Mouse (Mus musculus): ENCODE measurements at regions not wholly inside any gene's neighbourhood (a gene's known extent, or its start where the extent isn't known, plus 50 kb on each side); places are given as distances from the start of the nearest gene placed in this dataset.
A peak's percentile ranks its signal among the peaks of the same experiment; 100 is the strongest.

DNA sequence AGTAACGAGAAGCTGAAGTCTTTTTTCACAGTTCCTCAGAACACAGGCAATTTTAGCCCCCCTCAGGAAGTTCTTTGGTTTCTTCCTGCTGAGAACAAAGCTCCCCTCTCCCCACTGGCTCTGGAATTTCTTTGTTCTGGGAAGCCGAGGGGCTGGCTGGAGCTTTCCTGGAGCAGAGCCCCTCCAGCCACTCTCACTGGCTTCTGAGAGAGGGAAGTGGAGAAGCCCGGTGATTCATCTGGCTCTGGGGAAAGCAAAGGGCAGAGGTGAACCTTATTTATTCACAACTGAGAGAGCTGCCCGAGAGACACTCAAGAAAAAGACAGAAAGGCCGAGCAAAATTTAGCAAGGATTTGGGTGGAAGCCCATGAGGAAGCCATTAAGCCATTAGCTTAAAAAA is 63.9 kb downstream of the Ddx3x start:
- DNase-seq, result no peak

DNA sequence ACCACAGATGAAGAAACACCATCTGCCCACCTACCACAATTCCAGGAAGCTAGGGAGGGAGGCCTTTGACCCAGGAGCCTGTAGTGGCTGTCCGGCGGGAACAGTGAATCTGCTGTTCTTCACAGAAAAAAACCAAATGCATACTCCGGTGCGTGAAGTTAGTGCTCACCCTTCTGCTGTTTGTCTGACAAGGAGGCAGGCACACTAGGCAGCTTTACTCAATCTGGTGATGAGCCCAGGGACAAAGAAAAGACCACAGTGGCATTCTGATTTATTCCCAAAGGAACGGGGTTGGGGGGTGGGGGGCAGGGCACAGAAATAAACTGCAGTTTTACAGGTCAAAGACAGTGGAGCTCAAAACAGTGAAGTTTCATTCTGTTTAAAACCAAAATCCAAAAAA is 64.4 kb downstream of the Ddx3x start:
- DNase-seq, result no peak

DNA sequence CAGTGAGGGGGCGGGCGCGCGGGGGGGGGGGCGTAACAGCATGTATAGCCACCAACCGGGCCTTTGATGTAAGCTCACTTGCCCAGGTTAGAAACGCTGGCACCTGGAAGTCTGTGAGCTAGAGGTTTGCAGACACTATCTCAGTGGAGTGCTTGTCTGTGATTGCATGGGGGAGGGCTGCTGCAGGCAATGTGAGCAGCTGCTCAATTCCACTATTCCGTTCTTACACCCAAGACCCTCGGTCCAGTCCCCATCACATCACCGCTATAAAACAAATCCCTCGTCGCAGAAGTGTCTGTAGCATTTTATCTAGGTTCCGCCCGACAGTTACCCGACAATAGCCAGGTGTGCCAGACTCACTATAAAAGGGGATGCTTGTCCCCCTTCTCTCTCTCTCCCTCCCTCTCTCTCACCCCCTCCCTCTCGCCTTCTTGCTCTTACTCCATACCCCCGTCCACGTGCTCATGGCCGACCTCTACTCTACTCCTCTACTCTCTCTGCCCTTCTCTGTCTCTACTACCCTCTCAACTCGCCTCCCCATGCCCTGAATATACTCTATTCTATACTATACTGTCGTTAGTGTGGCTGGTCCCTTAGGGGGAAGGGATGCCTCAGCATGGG is 65.4 kb downstream of the Ddx3x start:
- peak; percentile 18 for DNase-seq

DNA sequence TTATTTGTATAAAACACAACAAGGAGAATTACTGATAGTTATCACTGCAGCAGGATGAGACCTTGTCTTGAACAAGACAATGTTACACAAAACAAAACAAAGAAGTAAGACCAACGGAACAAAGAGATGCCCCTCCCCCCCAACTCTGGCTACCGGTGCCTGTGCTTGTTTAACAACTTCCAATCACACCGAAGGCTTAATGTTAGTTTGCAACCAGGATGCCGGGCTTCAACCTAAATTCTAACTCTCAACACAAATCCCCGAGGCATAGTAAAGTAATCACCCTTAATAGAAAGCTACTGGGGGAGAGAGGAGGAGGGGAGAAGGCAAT is 65.9 kb downstream of the Ddx3x start:
- no peak for DNase-seq

DNA sequence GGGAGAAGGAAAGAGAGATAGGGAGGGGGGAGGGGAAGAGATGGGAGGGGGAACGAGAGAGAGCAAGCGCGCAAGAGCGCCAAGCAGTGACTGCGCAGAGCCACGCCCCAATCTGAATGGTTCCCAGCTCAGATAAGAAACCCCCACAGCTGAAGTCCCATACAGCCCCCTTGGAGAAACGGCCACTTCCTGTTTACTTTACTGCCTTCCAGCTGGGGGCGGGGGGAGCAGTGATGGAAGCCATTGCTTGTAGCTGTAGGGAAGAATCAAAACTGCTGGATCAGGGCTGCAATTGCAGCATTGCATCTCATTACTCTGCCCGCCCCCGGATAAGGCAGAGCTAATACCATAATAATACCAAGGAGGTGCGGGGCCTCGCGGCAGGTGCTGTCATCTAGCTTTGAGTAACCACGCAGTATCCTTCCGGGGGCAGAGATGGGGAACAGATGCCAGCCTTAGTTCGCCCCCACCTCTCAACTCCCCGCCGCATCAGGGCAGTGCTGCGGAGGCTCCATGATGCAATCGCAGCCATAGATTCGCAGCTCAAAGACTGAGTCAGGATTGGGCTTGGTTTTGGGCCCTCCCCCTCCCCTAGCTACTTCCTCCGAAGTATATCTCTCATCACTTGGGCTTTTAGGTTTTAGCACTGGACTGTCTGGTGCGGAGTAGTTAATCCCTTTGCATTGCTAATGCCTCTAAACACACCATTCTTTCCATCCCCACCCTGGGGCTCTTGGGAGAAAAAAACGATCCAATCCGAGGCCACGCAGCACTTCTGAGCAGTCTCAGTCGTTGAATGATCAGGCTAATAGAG is 66.5 kb downstream of the Ddx3x start:
- peak; percentile 60 for DNase-seq

DNA sequence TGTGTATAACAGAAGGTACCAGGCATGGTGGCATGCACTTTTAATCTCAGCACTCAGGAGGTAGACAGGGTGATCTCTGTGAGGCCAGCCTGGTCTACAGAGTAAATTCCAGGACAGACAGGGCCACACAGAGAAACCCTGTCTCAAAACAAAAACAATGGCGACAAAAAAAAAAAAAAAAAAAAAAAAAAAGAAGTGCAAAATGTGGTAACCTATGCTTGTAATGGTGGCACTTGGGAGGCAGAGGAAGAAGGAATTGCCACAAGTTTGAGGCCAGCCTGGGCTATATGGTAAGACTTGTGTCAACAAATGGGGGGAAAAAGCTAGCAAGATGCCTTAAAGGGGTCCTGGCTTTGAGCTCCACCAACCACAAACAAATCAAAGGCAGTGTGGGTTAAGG is 67.6 kb downstream of the Ddx3x start:
- DNase-seq, result no peak

DNA sequence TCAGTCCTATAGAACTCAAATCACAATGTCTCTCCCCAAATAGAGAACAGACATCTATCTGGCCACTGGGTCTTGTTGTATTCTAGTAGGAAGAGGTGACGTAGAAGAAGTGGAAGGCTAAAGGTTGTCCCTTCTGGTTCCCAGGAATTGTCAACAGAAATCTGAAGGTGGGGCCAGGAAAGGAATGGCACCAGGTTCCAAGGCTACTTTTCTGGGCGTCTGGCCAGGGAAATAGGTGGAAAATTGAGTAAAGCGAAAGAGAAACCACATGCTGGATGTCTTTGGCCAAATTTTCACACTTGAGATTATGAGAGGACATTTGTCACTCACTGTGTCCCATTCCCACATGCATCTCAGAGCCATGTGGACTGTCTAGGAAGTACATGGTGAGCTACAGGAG is 69.7 kb downstream of the Ddx3x start:
- DNase-seq, result no peak

DNA sequence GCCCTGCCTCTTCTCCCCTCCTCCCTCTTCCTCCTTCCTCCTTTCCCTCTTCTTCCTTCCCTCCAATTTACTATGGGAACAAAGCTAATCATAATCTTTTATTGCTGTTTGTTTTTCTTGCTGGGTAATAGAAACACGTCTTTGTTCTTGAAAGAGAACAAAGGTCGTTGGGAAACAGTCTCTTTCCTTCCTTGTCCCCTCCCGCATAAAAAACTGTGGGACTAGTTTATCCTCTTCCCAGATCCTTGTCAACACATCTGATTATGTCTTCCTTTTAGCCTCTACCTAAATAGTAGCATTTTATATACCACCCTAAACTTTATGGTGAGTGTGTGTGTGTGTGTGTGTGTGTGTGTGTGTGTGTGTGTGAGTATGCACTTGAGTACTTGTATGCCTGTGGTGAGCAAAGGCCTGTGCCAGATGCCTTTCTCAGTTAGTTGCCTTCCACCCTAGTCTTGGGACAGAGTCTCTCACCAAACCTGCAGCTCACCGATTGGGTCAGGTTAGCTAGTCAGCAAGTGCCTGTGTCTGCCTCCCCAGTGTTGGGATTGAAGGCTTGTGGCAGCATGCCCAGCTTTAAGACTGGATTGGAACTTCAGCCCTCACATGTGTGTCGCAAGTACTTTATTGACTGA is 76.5 kb downstream of the Ddx3x start:
- no peak for DNase-seq

DNA sequence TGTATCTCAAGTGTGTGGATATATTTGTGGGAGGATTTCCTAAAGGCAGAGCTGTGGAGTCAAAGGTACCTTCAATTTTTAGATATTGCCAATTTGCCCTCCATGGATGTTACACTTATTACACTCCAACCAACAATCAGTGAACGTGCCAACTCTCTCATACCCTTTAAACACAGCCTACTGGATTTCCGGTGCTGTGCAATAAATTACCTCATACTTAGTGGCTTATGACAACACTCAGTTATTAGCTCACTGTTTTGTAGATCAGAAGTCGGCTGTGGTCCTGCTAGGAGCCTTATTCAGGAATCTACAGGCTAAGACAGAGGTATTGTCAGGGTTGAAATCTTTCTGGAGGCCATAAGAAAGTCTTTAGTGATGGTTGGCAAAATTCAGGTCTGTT is 77.2 kb downstream of the Ddx3x start:
- no peak for DNase-seq

DNA sequence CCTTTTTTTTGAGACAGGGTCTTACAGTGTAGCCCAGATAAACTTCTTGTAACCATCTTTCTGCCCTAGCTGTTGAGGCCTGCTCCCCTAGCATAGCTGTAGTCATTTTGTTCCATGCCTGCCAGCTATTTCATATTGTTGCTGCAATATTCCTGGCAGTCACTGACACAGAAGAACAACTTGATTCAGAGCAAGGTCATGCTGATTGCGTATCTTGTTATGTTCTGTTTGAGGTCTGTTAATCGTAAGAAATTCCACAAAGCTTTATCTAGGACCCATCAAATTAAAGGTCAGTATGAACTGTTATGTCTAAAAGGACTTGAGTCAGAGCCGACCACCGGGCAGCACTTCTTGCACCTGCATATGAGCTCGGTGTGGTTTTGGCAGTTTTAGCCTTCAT is 79.7 kb downstream of the Ddx3x start:
- no peak for DNase-seq

DNA sequence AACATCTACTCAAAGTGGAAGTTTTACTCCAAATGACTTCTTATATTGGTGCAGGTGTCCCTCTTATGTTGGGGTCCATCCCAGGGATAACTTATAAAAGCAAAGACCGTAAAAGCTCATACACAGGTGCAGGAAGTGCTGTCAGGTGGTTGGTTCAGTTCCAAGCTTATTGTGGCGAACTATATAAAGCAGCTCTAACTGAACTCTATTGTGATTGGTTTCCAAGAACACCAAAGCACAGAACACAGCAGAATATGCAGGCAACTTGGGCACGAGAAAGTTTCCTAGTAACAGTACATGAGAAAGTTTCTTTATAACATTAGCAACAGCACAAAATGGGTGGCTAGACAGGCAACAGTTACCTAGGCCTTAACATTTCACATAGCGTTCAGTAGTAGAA is 89.5 kb downstream of the Ddx3x start:
- DNase-seq, result no peak

DNA sequence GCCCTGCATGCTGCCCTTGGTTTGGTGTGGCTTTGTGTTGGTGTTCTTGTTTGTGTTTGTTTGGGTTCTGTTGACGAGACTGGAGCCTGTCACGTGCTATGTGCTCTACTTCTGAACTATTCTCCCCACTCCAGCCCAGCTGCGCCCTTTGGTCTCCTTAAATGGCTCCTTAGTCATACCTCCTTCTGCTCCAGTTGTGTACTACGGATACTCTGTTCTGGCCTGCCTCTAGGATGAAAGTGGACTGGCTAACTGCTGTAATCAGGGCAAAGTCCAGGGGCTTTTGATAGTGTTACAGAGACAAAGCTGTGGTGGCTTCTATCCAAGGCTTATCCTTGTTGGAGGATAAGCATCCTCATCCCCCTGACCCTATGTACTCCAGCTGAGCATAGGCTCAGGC is 92.0 kb downstream of the Ddx3x start:
- DNase-seq, result no peak

DNA sequence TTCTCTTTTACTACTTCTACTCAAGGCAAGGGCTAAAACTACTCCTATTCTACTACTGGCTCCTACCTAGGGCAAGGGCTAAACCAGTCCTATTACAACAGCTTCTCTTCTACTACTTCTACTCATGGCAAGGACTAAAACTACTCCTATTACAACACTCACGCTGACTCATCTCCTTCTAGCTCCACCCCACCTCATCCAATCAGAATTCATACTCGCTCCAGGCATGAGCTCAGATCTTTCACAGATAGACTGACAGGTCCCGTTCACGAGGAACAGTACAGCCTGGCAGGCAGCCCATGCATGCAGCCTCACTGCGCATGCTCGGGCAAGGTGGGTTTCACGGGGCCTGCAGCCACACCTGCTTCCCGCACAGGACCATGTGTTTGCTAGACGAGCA is 79.6 kb upstream of the Nyx start:
- no peak for DNase-seq

DNA sequence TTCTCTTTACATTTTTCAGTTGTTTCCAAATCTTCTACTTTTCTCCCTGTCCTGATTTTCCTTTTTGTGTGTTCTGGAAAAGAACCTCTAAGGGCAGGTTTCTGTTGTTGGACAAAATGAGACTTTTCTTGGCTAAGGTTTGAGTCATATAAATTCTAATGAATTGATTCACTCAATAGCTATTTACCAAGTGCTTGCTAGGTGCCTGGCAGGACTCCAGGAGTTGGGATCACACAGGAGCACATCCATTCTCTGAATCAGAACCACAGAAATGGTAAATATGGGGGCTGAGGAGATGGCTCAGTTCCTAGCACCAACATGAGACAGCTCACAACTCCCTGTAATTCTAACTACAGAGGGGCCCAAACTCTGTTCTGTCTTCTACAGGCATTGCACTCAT is 67.4 kb upstream of the Nyx start:
- no peak for DNase-seq

DNA sequence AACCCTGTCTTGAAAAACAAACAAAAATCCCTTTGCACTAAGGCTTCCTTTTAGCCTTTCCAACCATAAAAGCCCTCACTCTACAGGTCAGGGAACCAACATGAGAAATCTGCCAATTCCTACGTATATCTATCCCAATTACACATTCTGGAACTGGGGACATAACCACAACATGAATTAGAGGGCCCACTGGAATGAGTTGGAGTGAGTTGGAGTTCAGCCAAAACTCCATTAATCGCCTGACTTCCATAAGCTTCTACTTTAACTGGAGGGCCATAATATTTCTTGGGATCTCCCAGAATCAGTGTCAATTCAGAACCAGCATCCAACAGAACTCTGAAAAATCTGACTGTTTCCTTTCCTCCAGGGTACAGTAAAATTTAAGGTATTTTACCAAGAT is 53.2 kb upstream of the Nyx start:
- DNase-seq, result no peak

DNA sequence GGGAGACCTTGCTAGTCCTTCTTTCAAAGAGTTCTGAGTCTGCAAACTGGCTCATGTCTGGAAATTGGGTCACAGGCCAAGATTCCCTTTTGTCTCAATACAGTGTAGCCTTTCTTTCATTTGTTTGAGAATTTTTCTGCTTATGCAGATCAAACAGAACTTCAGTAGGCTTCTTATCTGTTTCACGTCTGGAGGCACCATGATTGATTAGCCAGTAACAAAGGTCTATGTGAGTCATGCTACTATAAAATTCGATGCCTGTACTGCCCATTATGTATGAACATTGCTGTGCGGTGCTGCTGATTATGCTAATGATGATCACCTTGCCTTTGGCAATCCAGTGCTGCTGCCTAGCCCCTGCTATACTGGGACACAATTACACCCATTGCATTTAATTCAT is 52.8 kb upstream of the Nyx start:
- DNase-seq, result no peak
